Mouse (Mus musculus): Measurements from ENCODE around the gene Usp8.
A peak's percentile ranks its signal among the peaks of the same experiment; 100 is the strongest.

Gene Usp8

DNA sequence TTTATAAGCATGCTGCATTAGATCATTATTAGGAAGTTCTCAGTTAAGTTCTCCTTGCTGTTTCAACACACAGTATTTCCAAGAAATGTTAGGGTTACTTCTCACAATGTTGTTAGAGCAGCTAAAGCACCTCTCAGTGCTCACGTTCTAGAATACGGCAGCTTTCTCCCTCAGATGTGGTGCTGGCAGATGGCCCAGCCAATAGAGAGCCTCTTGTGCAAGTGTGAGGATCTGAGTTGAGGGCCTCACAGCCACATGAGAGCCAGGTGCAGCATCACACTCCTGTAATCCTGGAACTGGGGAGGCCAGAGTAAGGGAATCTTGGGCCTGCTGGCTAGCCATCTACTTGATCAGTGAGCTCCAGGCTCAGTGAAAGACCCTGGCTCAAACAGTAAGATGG lies 33.2 kb downstream of the Usp8 start:
- DNase-seq (ENCODE audit: low spot score): no peak

DNA sequence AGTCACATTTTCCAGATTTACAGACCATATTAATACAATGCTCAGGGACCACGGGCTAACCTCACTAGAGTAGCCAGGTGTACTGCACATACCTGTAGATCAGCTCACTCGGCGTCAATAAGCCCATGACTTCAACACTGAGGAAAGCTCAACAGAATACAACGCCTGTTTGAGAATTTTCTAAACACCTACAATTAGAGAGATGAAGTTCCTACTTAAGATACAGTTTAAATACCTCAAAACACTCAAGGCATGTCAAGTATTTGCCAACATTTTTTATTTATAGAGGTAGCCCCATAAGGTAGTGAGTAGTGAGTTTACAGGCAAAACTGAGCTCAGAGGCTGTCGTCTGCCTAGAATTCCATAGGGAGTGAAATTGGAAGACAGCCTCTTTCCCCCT lies 36.3 kb downstream of the Usp8 start:
- no peak for DNase-seq (ENCODE audit: low spot score)

DNA sequence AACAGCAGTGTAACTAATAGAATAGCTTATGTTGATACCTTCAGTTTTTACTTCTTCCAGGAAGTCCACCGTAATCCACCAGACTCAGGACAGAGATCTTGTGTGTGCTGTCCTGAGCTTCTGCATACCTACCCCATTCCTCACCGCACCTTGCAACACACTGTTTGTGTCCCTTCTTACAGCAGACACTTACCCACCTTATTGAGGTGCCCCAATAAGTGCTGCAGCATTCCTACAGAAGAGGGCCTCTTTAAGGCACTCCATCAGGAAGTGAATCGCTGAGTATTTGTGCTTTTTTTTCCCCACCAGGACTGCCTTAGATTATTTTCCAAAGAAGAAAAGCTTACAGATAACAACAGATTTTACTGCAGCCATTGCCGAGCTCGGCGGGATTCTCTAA lies 48.5 kb downstream of the Usp8 start:
- DNase-seq (ENCODE audit: low spot score): no peak

DNA sequence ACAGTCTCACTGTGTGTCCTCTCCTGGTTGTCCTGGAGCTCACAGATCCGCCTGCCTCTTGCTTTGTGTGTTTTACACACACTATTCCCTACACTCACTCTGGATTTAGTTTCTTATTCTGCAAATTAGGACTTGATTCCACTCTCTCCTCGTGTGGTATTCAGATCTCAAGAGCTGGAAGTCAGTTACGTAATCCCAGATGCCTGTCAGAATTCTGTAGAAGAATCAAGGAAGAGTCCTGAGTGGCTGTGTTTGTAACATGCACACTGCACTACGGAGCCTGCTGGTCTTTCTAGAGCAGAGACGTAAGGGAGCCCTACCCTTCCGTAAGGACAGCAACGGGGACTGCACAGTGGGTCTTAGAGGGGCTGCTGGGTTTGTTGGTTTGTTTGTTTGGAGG lies 52.2 kb downstream of the Usp8 start:
- DNase-seq (ENCODE audit: low spot score): no peak

DNA sequence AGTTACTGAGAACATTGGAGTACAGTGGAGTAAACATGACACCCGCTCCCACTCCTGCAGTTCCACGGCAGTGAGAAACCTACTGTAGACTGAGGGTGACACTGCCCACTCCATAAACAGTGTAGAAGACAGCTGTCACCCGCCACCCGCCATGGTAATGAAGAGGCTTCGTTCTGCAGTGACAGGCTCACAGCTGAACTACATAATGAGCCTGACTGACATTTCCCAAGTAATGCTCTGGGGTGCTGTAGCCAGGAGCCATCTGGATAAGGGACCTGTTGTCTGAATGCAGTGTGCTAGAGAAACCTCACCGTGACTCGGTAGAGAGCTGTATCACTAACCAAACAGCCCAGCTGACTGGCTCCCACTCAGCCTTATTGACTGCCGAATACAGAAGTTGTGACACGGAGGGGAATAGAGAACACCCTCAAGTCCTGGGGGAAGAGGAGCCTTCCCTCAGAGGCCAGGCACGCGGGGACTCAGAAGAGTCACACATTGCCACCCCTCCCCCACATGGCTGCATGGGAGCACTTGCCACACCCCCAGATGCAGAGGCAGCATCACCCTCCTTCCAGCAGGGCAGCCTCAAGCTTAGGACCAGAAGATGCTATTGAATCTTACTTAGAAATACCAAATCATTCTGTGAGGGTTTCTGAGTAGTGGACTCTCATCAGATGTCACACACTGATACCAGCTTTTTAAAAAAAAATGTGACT lies 58.9 kb downstream of the Usp8 start:
- DNase-seq (ENCODE audit: low spot score): no peak

DNA sequence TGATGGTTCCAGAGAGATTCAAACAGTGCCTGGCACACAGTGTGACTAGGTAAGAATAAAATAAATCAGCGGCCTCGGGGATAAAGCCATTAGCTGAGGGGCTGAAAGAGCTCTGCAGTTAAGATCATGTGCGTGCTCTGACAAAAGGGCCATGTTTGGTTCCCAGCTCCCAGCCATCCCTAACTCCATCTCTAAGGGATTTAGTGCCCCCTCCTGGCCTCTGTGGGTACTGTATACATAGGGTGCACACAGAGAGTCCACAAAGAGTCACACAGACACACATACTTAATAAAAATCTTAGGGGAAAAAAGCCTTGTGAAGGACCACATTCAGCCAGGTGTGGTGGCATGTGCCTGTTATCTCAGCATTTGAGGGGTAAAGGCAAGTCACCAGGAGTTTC lies 60.5 kb downstream of the Usp8 start:
- no peak for DNase-seq (ENCODE audit: low spot score)

DNA sequence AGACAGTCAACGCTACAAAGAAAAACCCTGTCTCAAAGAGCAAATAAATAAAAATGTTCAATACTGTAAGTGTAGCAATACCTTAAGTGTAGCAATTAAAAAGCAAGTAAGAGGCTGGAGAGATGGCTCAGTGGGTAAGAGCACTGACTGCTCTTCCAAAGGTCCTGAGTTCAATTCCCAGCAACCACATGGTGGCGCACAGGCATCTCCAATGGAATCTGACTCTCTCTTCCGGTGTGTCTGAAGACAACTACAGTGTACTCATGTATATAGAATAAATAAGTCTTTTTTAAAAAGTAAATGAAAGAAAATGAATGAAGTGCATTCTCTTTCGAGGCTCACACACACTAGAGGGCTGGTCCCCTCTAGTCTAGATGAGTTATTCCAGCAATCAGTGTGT lies 61.1 kb downstream of the Usp8 start:
- DNase-seq (ENCODE audit: low spot score): no peak

DNA sequence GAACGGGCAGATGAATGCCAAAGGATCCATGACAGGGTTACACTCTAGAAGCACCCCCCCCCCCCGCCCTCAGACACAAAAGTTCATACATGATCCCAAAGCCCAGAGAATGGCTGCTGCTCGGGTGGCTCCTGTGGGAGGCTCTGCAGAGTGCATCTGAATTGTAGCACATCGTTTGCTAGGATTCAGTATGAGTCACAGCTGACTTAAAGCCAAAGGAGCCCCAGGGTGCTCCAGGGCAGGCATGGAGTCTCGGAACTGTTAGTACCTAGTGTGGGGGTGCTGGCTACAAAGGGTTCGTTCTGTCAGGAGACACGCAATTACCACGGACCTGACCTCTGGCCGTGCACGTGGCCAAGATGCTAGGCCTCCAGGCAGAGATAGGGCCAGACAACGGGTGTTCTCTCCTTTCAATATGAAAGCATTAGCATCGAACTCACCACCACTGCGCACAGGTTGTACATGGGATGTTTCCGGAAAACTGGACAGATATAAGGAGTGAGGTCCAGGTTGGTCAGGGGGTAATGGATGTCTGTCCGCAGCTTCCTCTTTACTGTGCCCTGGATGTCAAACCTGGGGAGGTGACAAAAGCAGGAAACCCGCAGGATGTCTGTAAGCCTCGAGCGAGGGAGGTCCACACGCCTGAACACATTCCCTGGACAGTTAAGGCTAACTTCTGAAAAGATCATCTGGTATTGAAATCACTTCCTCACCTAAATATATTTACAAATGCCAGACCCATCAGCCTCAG lies 62.5 kb downstream of the Usp8 start:
- no peak for DNase-seq (ENCODE audit: low spot score)

DNA sequence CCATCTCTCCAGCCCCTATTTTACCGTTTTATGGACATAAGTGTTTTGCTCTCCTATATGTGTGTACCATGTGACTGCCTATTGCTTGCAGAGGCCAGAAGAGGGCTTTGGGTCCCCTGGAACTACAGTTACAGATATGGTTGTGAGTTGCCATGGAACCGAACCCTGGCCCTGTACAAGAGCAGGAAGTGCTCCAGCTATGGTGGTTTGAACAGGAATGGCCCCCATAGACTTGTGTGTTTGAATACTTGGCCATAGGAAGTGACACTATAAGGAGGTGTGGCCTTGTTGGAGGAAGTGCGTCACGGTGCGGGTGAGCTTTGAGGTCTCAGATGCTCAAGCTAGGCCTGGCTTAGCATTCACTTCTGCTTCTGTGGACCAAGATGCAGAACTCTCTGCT lies 65.1 kb downstream of the Usp8 start:
- DNase-seq (ENCODE audit: low spot score): no peak

DNA sequence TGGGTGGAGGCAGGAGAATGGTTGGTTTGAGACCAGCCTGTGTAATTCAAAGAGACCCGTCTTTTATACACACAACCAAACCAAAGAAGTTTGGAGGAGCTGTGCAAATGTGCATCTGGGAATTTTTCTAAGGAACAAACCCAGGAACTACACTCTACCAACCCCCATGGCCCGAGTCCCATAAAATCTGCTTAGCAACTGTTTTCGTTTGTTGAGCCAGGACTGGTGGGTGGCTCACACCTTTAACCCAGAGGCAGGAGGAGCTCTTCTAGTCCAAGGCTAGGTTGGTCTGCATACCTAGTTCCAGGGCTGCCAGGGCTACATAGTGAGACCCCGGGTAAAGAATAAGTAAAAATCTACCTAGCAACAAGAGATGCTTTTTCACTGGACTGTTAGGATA lies 68.8 kb downstream of the Usp8 start:
- no peak for DNase-seq (ENCODE audit: low spot score)

DNA sequence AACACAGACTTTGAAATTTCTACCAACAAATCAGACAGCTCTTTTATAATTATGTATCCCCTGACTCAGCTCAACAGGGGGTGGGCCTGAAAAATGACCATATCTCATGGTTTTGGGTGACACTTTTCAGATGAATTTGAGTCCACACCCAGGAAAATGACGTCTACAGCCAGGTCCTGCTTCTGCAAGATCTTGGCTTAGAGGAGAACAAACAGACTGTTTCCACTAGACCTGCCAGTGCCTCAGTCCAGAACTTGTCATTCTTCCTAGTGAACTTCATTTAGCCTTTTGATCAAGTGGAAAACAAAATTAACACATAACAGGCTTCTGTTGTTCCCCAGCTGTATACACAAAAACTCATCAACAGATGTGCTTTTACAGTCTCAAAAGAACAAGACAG lies 69.3 kb downstream of the Usp8 start:
- DNase-seq (ENCODE audit: low spot score): no peak

DNA sequence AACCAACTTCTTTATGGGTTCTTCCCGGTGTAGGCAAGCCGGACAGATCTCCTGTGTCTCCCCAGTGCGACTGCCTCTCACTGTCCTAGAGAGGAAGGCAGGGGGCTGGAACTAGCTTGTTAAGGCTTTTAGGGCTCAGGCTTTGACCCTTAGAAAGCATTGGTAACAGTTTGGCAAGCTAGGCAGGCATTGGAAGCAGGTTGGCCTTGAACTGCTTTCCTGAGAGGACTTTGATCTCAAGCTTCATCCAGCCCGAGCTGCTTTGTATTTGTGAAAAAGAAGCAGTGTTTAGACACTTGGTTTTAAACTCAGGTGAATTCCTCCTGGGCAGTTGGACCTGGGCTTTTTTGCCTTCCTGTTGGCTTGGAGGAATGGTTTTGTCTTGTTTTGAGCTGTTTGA lies 71.7 kb downstream of the Usp8 start:
- no peak for DNase-seq (ENCODE audit: low spot score)

DNA sequence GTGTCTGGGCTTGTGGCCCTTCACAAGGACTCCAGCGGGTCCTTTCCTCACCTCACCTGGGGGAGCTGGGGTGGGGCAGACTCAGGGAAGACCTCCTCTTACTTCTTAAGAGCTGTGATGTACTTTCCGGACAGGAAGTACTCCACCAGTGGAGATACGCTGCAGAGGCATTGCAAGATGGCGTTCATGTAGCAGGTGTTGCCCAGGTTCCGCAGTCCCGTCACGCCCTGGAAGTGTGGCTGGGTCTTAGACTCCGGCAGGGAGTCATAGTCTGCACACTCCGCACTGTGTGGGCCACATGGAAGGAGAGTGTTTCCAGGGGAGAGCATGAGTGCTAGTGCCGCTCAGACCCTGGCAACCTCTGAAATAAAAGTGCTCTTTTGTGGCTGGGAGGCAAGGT lies 73.2 kb downstream of the Usp8 start:
- DNase-seq (ENCODE audit: low spot score): no peak

DNA sequence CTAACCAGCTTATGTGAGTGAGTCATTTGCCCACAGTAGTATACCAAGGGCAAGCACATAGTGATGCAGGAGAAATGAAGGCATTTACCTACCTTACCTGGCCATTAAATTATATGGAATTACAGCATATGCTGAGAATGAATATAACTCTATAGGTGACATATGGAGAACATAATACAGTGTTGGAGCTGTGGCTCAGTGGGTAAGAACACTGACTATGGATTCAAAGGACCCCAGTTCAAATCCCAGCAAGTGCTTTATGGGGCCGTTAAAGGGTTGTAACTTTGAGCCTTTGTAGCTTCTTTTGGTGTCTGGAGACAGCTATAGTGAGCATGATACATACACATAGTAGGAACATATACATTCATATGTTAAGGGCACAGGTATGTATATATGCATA lies 74.3 kb downstream of the Usp8 start:
- no peak for DNase-seq (ENCODE audit: low spot score)

DNA sequence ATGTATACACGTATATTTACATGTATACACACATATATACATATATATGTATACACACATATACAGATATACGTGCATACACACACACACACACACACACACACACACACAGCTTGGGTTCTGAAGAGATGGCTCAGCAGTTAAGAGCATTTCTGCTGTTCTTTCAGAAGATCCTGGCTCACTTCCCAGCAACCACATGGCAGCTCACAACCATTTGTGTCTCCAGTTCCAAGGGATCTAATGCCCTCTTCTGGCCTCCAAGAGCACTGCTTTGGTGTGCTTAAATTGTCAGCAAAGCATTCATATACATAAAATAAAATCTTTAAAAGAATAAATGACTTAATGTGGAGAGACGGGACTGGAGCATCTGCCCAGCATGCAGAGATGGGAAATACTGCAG lies 75.3 kb downstream of the Usp8 start:
- peak; percentile 17 for DNase-seq (ENCODE audit: low spot score)

DNA sequence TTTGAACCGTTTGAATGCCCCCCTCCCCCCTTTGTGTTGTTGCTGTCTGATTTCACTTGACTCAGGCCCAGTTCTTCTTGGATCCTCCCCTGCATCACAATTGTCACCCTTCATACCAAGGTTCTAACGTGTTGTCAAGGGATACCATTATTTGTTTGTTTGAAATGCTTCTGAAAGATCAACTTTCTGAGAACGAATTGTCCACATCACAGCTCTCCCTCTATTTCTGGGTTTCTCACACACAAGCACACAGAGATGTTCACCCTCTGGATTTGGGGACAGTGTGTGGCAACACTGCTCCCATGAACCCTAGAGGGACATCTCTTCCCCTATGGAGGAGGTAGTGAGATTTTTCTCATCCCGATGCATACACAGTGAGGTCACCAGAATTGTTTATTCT lies 76.2 kb downstream of the Usp8 start, which contains the start of gene Usp50:
TSS of gene Usp50 (minus strand) at position 101 of the 400 bp plus-strand sequence.
- no peak for DNase-seq (ENCODE audit: low spot score)

DNA sequence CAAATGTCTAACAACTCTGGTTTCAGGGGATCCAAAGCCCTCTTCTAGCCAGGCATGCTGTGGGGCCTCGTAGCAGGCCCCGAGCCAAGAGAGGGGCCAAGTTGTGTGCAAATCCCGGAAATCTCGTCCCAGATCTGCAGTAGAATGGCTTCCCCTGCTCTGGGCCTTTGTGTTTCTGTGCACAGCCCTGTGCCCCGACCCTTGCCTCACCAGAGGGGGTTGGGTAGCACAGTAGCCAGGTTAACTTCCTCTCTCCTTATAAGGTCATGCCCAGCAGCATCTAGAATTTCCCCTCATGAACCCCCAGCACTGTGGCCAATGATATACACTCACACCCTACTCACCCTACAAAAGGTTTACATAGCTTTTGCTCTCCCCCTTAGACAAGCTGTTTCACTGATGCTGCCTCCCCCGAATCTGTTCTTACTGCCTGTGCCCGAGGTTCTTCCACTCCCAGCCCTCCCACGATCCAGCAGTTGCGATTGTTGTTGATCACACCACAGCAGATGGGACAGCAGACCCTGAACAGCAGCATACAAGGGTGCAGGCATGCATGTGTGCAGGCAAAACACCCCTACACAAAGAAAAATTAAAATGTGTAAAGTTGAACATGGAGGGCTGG lies 80.7 kb downstream of the Usp8 start:
- no peak for DNase-seq (ENCODE audit: low spot score)

DNA sequence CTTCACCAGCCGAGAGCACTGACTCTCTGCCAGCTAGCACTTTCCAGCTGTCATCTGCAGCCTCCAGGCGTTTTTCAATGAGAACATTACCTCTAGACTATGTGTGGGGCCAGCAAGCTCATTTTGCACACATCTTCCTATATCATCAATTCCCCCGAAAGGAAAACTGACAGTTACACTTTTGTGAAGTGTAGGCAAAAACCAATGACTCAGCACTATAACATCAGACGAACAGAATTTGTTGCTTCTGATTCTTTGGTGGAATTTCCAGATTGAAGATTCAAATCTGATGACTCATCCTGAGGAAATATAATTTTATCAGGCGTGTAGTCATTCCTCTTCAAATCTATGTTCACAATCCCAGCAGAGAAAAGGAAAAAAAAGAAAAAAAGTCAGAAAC lies 85.5 kb downstream of the Usp8 start:
- DNase-seq (ENCODE audit: low spot score): no peak

DNA sequence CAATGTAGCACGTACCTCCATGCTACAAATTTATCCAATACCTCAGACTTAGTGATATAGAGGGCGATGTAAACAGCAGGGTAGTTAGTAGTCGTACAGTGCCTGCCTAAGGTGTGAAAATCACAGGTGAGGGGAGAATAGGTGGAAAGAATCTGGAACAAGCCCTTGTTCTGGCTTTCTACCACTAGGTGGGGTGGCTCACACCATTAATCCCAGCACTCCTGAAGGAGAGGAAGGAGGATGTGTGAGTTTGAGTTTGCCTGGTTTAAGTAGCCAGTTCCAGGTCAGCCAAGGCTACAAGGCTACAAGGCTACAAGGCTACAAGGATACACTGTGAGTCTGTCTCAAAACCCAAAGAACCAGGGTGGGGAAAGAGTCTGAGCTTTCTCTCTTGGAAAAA lies 88.6 kb downstream of the Usp8 start:
- DNase-seq (ENCODE audit: low spot score): no peak

DNA sequence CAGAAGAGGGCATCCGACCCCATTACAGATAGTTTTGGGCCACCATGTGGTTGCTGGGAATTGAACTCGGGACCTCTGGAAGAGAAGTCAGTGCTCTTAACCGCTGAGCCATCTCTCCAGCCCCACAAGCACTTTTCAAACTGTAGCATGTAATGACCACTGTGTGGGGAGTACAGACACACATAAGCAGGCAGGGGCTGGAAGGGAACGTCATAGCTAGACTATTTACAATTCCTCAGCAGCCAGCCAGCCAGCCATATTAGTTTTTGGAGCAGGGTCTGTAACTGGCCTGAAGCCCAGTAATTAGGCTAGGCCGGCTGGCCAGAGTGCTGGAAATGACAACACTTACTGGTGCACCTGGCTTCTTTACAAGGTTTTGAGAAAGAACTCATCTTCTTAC lies 91.3 kb downstream of the Usp8 start:
- no peak for DNase-seq (ENCODE audit: low spot score)

DNA sequence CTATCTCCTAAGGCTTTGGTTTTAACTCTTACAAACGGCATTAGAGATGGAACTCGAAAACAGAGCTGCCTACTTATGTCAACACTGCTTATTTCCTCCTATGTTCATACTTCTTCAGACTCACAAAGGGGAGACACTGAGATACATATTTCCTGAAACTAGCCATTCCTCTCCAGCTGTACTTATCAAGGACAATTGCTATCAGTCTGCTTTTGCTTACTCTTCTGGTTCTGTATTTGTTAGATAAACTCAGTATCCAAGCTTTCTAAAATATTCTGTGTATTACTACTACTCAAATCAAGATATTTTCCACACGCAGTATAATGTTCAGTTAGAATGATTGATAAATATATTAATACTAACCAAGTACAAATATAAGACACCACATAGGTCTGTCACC lies 94.9 kb downstream of the Usp8 start:
- no peak for DNase-seq (ENCODE audit: low spot score)

All from ovary, postnatal 10 days (tissue).